Mouse (Mus musculus) cerebellum, adult 11-12 months (tissue): Measurements from ENCODE around the gene AC109138.7.
"Not testable (repeated sequence)": the region's sequence is repeated elsewhere in the genome, so short reads cannot be mapped to it uniquely, and the experiment has no call there.

Experiments used
- DNase-seq: peaks from one replicate; pipeline ENCODE4 v3.0.0; 2022

The AC109138.7 gene

DNA sequence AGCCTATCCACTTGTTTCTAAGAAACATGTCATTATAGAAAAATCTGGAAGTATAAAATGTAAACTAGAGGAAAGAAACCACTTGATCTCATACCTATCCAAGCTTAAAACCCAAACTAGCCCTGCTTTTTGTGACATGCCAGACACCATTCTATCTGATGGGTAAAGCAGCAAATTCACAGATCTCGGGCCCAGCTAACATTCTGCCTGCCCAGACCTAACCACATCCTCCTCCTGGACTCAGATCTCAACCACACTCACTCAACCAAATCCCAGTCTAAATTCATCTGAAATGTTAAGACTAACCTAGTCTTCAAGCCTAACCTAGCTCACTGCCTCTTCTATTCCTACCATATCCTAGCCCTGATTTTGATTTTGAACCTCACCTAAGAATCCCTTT lies 4.6 kb downstream of the AC109138.7 start:
- no peak for DNase-seq

- no peak for DNase-seq
These were observed 5.8 kb downstream of the AC109138.7 start for GRCm38 (mm10) chr19:4219943-4220342.

- DNase-seq, result no peak
These were observed 6.3 kb downstream of the AC109138.7 start for GRCm38 (mm10) chr19:4220416-4220815.

GRCm38 (mm10) chr19:4220957-4221743 lies 7.0 kb downstream of the AC109138.7 start:
- DNase-seq, result no peak

- no peak for DNase-seq
These were observed 8.0 kb downstream of the AC109138.7 start for GRCm38 (mm10) chr19:4222165-4222564.

GRCm38 (mm10) chr19:4226779-4227178 lies 12.6 kb downstream of the AC109138.7 start:
- no peak for DNase-seq

DNA sequence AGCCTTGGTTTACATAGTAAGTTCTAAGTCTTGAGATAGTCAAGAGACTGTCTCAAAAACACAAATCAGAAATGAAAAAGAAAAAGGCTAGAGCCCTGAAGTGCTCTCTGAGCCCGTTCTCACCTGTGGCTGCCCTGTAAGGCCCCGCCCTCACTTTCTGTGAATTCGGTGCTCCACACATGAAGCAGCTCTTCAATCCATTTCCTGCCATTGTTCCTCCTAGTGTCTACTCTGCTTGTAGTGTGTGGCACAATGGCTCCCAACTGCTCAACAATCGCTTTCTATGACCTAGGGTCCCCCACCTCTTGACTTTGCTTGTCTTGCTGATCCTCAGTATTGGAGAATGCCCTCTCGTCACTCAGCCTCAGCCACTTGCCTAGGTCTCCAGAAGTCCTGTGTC lies 13.3 kb downstream of the AC109138.7 start:
- no peak for DNase-seq

DNA sequence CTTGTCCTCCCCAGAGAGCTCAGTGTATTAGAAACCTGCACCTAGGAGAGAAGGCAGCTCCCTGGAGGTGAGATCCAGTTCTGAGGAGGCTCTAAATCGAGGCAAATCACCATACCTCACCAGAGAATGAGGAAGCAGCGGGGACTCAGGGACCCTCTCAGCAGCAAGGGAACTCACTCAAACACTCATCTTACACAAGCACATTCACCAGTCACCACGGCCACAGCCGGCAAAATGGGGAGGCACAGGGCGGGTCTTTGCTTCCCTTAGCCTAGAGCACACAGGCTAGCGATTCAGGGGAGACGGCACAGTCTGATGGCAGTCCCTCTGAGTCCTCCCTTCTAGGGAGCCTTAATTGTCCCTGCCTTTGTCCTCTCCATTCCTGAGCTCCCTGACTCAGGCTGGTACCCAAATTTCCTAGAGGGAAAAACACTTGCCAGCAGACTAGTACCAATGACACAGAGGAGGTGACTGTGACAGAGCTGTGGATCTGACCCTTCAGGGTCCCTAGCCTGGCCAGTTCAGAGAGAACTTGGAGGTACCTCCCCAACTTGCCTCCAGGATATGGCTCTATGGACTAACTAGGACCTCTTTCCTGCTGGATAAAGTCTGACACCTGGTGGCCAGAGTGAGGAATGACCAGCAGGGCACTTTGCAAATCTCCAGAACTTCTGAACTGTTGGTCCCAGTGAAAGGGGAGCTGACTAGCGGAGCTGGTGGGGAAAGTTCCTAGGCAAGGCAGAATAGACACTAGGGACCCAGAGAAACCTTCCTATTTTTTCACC lies 13.9 kb downstream of the AC109138.7 start:
- DNase-seq, result peak; percentile 65

GRCm38 (mm10) chr19:4228891-4229290 lies 14.7 kb downstream of the AC109138.7 start:
- no peak for DNase-seq

- peak; percentile 55 for DNase-seq
These were observed 15.4 kb downstream of the AC109138.7 start for GRCm38 (mm10) chr19:4229451-4230076.

- no peak for DNase-seq
These were observed 16.3 kb downstream of the AC109138.7 start for GRCm38 (mm10) chr19:4230415-4230814.

GRCm38 (mm10) chr19:4231253-4232185 lies 17.4 kb downstream of the AC109138.7 start, which contains the start of gene Pold4:
Pold4 (plus strand) TSS chr19:4231899.
- peak; percentile 98 for DNase-seq

DNA sequence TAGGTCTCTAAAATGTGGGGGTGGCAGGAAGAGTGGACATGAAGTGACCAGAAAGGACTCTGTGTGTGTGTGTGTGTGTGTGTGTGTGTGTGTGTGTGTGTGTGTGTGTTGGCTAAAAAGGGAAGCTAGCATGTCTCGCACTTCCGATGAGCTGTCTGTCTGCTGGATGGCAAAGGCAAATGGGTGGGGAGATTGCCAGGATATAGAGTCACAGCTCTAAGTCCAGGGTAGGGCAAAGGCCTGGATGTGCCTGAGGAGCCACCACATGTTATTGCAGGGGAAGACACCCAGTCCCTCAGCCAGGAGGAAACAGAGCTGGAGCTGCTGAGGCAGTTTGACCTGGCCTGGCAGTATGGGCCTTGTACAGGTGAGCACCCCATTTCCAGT lies 18.0 kb downstream of the AC109138.7 start:
- no peak for DNase-seq

GRCm38 (mm10) chr19:4232651-4233050 lies 18.5 kb downstream of the AC109138.7 start:
- no peak for DNase-seq

GRCm38 (mm10) chr19:4234548-4234947 lies 20.4 kb downstream of the AC109138.7 start:
- no peak for DNase-seq

DNA sequence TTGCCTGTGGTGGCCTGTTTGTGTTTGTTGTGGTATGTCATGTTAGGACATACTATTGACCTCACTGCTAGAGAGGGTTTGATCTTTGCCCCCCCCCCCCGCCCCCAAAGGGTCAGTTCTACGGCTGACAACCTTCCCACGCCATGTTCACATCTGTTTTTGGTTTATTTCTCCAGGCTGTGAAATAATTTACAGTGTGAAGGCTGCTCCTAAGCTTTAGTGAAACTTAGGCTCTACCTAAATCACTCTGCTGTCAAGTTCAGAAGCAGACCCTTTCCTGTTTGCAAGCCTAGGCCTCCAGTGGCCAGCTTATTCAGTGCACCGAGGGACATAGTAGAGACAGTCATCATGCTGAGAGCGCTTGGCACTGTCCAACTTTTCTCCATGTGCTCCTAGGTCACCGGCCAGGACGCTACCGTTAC lies 26.1 kb downstream of the AC109138.7 start:
- DNase-seq, result no peak

GRCm38 (mm10) chr19:4242416-4242815 lies 28.3 kb downstream of the AC109138.7 start:
- no peak for DNase-seq

DNA sequence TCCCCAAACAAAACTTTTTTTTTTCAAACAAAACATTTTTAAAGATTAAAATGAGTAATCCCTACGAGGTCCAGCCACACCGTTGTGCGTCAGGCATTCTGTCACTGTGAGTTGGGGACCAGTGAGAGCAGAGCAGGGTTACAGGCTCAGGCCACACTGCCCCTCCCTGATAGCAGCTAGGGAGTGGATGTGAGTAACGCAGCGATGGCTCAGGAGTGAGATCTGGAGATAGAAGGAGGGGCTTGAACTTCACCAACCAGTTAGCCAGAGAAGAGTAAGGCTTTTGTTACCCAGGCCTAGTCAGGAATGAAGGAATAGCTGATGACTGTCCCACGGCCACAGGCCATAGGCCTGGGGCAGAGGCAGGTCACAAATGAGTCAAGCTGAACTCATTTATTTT lies 30.6 kb downstream of the AC109138.7 start:
- DNase-seq, result no peak

DNA sequence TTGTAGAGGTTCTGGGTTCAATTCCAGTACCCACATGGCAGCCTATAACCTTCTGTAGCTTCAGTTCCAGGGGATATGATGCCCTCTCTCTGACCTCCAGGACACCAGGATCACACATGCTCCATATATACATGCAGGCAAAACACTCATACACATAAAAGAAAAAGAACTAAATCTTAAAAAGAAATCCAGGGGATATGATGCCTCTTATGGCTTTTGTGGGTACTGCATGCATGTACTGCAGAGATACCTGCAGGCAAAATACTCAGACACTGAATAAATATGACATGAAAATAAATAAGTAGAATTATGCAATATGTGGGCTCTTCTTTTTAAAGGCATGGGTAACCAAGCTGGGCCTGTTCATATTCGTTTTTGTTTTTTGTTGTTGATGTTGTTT lies 32.9 kb downstream of the AC109138.7 start:
- DNase-seq, result no peak

DNA sequence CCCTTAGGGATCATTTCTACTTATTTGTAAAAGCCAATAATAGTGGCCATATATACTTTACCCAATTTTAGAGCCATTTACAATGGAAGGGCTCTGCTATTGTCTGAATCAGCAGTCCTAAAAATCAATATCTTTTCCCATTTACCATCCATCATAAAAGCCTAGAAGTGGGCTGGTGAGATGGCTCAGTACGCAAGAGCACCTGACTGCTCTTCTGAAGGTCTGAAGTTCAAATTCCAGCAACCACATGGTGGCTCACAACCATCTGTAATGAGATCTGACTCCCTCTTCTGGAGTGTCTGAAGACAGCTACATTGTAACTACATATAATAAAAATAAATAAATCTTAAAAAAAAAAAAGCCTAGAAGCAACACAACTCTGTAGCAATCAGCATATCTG lies 34.5 kb downstream of the AC109138.7 start:
- not testable (repeated sequence) for DNase-seq

DNA sequence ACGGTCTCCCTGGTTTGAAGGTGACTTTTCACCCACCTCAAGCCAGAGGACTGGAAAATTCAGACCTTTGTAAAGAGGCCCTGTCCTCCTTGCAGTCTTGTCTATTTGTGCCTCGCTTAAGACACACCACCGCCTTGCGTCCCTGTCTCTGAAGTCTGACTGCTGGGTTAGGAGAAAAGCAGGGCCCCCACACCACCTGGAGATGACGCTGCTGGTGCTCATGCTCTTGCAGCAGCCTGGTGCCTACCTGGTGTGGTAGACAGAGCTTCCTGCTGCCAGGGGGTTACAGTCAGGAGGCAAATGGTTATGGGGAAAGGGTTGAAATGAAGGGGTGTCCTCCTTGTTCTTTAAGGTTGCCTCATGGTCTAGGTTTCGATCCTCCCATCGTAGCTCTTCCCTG lies 40.1 kb downstream of the AC109138.7 start:
- DNase-seq, result no peak

DNA sequence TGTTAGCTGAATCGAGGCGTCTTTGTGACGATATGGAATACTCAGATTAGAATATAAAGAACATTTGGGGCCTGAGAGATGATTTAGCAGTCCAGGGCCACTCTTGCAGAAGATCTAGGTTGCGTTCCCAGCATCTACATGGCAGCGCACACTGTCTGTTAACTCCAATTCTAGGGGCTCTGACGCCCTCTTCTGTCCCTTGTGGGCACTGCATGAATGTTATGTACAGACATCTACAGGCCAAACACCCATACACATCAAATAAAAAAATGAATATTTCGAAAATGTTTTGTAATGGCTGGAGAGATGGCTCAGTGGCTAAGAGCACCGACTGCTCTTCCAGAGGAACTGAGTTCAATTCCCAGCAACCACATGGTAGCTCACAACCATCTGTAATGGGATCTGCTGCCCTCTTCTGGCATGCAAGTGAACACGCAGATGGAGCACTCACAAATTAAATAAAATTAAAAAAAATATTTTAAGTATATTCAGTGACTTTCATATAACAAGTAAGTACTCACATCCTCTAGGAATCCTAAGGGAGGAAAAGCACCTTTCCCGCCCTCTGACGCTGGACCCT lies 41.5 kb downstream of the AC109138.7 start:
- DNase-seq, result no peak
